Mouse (Mus musculus): ENCODE measurements around the gene Dph7. TPM values are rescaled to one million over a fixed set of nuclear protein-coding genes. Genes with fewer than 3 reads are reported as not detected.
A peak's percentile ranks its signal among the peaks of the same experiment; 100 is the strongest.
"Not testable (repeated sequence)": the region's sequence is repeated elsewhere in the genome, so short reads cannot be mapped to it uniquely, and the experiment has no call there.

The Dph7 gene
- total RNA-seq (2021), result 10 to 100 TPM; 24.9 to 29.5 TPM
- long read RNA-seq, partial matches to known transcripts, result 4 of 42 reads
- long read RNA-seq, other reads (novel, unspliced or antisense), result 35 of 42 reads

GRCm38 (mm10) chr2:24962304-24963000 lies at the start of gene Dph7:
TSS of gene Dph7 (plus strand) at chr2:24962400.
- DNase-seq (ENCODE audit: low spot score in 2 of 2), result peak; percentile 94 to 95

- no peak for DNase-seq (ENCODE audit: low spot score in 2 of 2)
Measured at GRCm38 (mm10) chr2:24912589-24912988, 49.6 kb upstream of the Dph7 start.

- DNase-seq (ENCODE audit: low spot score in 2 of 2), result no peak
Measured at GRCm38 (mm10) chr2:24914762-24915161, 47.4 kb upstream of the Dph7 start.

- peak; percentile 90 to 97 for DNase-seq (ENCODE audit: low spot score in 2 of 2)
Measured at GRCm38 (mm10) chr2:24918930-24919838, 43.0 kb upstream of the Dph7 start, which contains the start of gene Ehmt1. TSS of gene Ehmt1 (minus strand) at chr2:24919614.

- no peak for DNase-seq (ENCODE audit: low spot score in 2 of 2)
Measured at GRCm38 (mm10) chr2:24919839-24920175, 42.4 kb upstream of the Dph7 start.

GRCm38 (mm10) chr2:24923561-24923960 lies 38.6 kb upstream of the Dph7 start:
- DNase-seq (ENCODE audit: low spot score in 2 of 2), result no peak

GRCm38 (mm10) chr2:24925284-24925683 lies 36.9 kb upstream of the Dph7 start:
- no peak for DNase-seq (ENCODE audit: low spot score in 2 of 2)

- no peak for DNase-seq (ENCODE audit: low spot score in 2 of 2)
Measured at GRCm38 (mm10) chr2:24926345-24926964, 35.7 kb upstream of the Dph7 start.

- DNase-seq (ENCODE audit: low spot score in 2 of 2), result no peak
Measured at GRCm38 (mm10) chr2:24926965-24927358, 35.2 kb upstream of the Dph7 start.

- no peak for DNase-seq (ENCODE audit: low spot score in 2 of 2)
Measured at GRCm38 (mm10) chr2:24927810-24928479, 34.3 kb upstream of the Dph7 start.

- no peak for DNase-seq (ENCODE audit: low spot score in 2 of 2)
Measured at GRCm38 (mm10) chr2:24929119-24929518, 33.1 kb upstream of the Dph7 start.

- DNase-seq (ENCODE audit: low spot score in 2 of 2), result no peak
Measured at GRCm38 (mm10) chr2:24929593-24929992, 32.6 kb upstream of the Dph7 start.

GRCm38 (mm10) chr2:24934441-24934963 lies 27.7 kb upstream of the Dph7 start:
- peak in 1 of 2 experiments; percentile 19 for DNase-seq (ENCODE audit: low spot score in 2 of 2)

GRCm38 (mm10) chr2:24935057-24935796 lies 27.0 kb upstream of the Dph7 start, which contains the start of gene Arrdc1:
TSS of gene Arrdc1 (minus strand) at chr2:24935252.
- peak; percentile 81 to 84 for DNase-seq (ENCODE audit: low spot score in 2 of 2)

- no peak for DNase-seq (ENCODE audit: low spot score in 2 of 2)
Measured at GRCm38 (mm10) chr2:24942092-24942491, 20.1 kb upstream of the Dph7 start.

- not testable (repeated sequence) for DNase-seq (ENCODE audit: low spot score in 2 of 2)
Measured at GRCm38 (mm10) chr2:24944304-24944703, 17.9 kb upstream of the Dph7 start.

GRCm38 (mm10) chr2:24949421-24950188 lies 12.6 kb upstream of the Dph7 start, which contains the start of gene Zmynd19:
TSS of gene Zmynd19 (plus strand) at chr2:24949792.
- DNase-seq (ENCODE audit: low spot score in 2 of 2), result peak; percentile 98 to 99

GRCm38 (mm10) chr2:24950189-24950535 lies 12.0 kb upstream of the Dph7 start:
- no peak for DNase-seq (ENCODE audit: low spot score in 2 of 2)

- DNase-seq (ENCODE audit: low spot score in 2 of 2), result no peak
Measured at GRCm38 (mm10) chr2:24952537-24953055, 9.6 kb upstream of the Dph7 start.
